Mouse (Mus musculus): ENCODE data around the gene Asap3. TPM values are rescaled to one million over a fixed set of nuclear protein-coding genes. Genes with fewer than 3 reads are reported as not detected.

The Asap3 gene
- polyA plus RNA-seq, 1 experiment from 2014 or later = 5.1 TPM

DNA sequence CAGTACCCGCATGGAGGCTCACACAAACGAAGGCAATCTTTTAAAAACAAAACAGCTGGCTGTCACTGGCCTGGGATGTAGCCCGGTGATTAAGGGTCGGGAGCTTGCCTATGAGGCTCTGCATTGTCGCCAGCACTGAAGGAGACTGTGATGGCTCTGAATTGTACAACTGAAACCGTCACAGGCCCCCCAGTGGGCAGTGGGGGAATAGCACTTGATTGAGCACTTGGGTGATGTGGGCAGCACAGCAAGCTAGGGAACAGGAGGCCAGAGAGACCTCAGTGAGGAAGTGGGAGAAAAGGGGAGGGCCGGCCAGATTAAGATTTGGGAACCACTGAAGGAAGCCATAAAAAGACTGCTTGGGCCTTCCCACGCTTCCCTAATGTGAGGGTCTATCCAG is 33.5 kb downstream of the Asap3 start:
- 0 out of 2 replicates have a peak, but pooled peaks cover 3% of the 10 kb centered on the region for H3K27me3 ChIP-seq (ENCODE audit: control insufficient read depth, insufficient read depth, low read length)
- 24% methylated on average over 8 of the region's 8 CpGs for WGBS

GRCm38 (mm10) chr4:136240123-136240522 is 34.0 kb downstream of the Asap3 start:
- Histone ChIP-seq H3K27ac (ENCODE audit: low read length) (no peak overlapping the region), H3K27me3 (ENCODE audit: control insufficient read depth, insufficient read depth, low read length) (0 out of 2 replicates have a peak, but pooled peaks cover 3% of the 10 kb centered on the region), H3K36me3 (ENCODE audit: control insufficient read depth, insufficient read depth, low read length) (peaks cover 2% of the 10 kb centered on the region; the same call in 1 of the 2 replicates), H3K4me1 (ENCODE audit: control insufficient read depth, insufficient read depth, low read length) (no peaks in the 10 kb centered on the region), H3K9ac (replicated peaks; ENCODE audit: low read depth, low read length) (no peak overlapping the region), H3K4me2 (replicated peaks; ENCODE audit: low read depth, low read length) (no peak overlapping the region), H3K4me3 (ENCODE audit: low read depth, low read length) (no peak overlapping the region), H3K9me3 (ENCODE audit: control insufficient read depth, low read depth, low read length) (no peaks in the 10 kb centered on the region)
- 74% methylated on average over 14 of the region's 14 CpGs for WGBS
- ATAC-seq (ENCODE audit: insufficient number of reproducible peaks, insufficient read depth, low FRiP score, low read depth) = no peak

More for the DNA sequence above, 33.5 kb downstream of the Asap3 start:
- Histone ChIP-seq H3K27ac (ENCODE audit: low read length) (no peak overlapping the region), H3K36me3 (ENCODE audit: control insufficient read depth, insufficient read depth, low read length) (peaks cover 3% of the 10 kb centered on the region; the same call in 1 of the 2 replicates), H3K4me3 (ENCODE audit: low read depth, low read length) (no peak overlapping the region), H3K4me2 (replicated peaks; ENCODE audit: low read depth, low read length) (no peak overlapping the region), H3K9ac (replicated peaks; ENCODE audit: low read depth, low read length) (no peak overlapping the region), H3K9me3 (ENCODE audit: control insufficient read depth, low read depth, low read length) (no peaks in the 10 kb centered on the region), H3K4me1 (ENCODE audit: control insufficient read depth, insufficient read depth, low read length) (no peaks in the 10 kb centered on the region)
- ATAC-seq (ENCODE audit: insufficient number of reproducible peaks, insufficient read depth, low FRiP score, low read depth) = peak; percentile 19; the same call in 1 of the 2 replicates

DNA sequence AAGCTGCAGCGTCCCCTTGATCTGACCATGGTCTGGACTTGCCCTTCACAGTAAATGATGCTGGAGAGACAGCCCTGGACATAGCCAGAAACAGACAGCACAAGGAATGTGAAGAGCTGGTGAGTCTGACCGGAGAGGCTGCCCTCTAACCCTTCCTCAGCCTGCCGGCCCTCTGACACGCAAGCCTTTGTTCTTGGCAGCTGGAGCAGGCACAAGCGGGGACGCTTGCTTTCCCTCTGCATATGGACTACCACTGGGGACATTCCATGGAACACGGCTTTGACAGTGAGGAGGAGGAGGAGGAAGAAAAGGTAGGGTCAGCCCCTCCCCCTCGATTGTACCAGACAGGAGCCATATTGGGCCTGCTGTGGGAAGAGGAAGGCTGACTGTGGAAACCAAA is 34.8 kb downstream of the Asap3 start:
- Histone ChIP-seq H3K27me3 (ENCODE audit: control insufficient read depth, insufficient read depth, low read length) (0 out of 2 replicates have a peak, but pooled peaks cover 3% of the 10 kb centered on the region), H3K9me3 (ENCODE audit: control insufficient read depth, low read depth, low read length) (no peaks in the 10 kb centered on the region), H3K4me2 (replicated peaks; ENCODE audit: low read depth, low read length) (no peak overlapping the region), H3K36me3 (ENCODE audit: control insufficient read depth, insufficient read depth, low read length) (peaks cover 2% of the 10 kb centered on the region; the same call in 1 of the 2 replicates), H3K27ac (ENCODE audit: low read length) (no peak overlapping the region), H3K4me3 (ENCODE audit: low read depth, low read length) (no peak overlapping the region), H3K9ac (replicated peaks; ENCODE audit: low read depth, low read length) (no peak overlapping the region), H3K4me1 (ENCODE audit: control insufficient read depth, insufficient read depth, low read length) (no peaks in the 10 kb centered on the region)
- 62% methylated on average over 8 of the region's 8 CpGs for WGBS
- ATAC-seq (ENCODE audit: insufficient number of reproducible peaks, insufficient read depth, low FRiP score, low read depth) = no peak

DNA sequence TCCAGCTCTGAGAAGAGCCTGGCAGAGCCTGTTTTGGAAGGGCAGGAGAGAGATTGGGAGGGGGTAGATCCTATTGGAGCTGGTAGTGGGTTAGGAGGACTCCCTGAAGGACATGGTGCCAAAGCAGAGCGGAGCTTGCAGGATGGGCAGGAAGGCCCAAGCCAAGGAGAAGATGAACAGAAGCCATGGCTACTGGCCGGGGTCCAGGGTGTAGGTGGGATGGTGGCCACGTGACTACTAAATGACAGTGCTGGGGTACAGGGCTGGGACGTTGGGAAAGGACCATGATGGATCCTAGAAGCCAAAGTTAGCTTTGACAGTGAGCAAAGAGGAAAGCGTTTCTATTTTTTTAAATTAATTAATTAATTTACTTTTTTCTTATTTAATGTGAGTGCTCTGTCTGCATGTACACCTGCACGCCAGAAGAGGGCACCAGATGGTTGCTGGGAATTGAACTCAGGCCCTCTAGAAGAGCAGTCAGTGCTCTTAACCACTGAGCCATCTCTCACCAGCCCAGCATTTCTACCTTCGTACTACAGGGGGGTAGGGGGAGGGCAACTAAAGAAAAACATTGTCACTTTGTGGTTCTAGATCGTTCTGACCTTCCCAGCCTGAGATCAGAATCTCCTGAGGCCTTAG is 36.0 kb downstream of the Asap3 start:
- 0 out of 2 replicates have a peak, but pooled peaks cover 10% of the 10 kb centered on the region for H3K27me3 ChIP-seq (ENCODE audit: control insufficient read depth, insufficient read depth, low read length)
- H3K4me2 ChIP-seq (replicated peaks; ENCODE audit: low read depth, low read length) = no peak overlapping the region
- no peak overlapping the region for H3K9ac ChIP-seq (replicated peaks; ENCODE audit: low read depth, low read length)
- 47% methylated on average over 8 of the region's 8 CpGs for WGBS
- H3K9me3 ChIP-seq (ENCODE audit: control insufficient read depth, low read depth, low read length) = no peaks in the 10 kb centered on the region
- peaks cover 12% of the 10 kb centered on the region for H3K4me1 ChIP-seq (ENCODE audit: control insufficient read depth, insufficient read depth, low read length)
- no peak overlapping the region for H3K27ac ChIP-seq (ENCODE audit: low read length)
- no peak overlapping the region for H3K4me3 ChIP-seq (ENCODE audit: low read depth, low read length)
- peaks cover 2% of the 10 kb centered on the region; the same call in 1 of the 2 replicates for H3K36me3 ChIP-seq (ENCODE audit: control insufficient read depth, insufficient read depth, low read length)
- ATAC-seq (ENCODE audit: insufficient number of reproducible peaks, insufficient read depth, low FRiP score, low read depth) = no peak

GRCm38 (mm10) chr4:136242728-136243127 is 36.6 kb downstream of the Asap3 start:
- 85% methylated on average over 7 of the region's 7 CpGs for WGBS
- no peak overlapping the region for H3K4me2 ChIP-seq (replicated peaks; ENCODE audit: low read depth, low read length)
- no peak for ATAC-seq (ENCODE audit: insufficient number of reproducible peaks, insufficient read depth, low FRiP score, low read depth)
- H3K4me3 ChIP-seq (ENCODE audit: low read depth, low read length) = no peak overlapping the region
- H3K27me3 ChIP-seq (ENCODE audit: control insufficient read depth, insufficient read depth, low read length) = 0 out of 2 replicates have a peak, but pooled peaks cover 11% of the 10 kb centered on the region
- H3K9ac ChIP-seq (replicated peaks; ENCODE audit: low read depth, low read length) = no peak overlapping the region
- peaks cover 2% of the 10 kb centered on the region; the same call in 1 of the 2 replicates for H3K36me3 ChIP-seq (ENCODE audit: control insufficient read depth, insufficient read depth, low read length)
- H3K9me3 ChIP-seq (ENCODE audit: control insufficient read depth, low read depth, low read length) = no peaks in the 10 kb centered on the region
- peaks cover 17% of the 10 kb centered on the region for H3K4me1 ChIP-seq (ENCODE audit: control insufficient read depth, insufficient read depth, low read length)
- H3K27ac ChIP-seq (ENCODE audit: low read length) = no peak overlapping the region

GRCm38 (mm10) chr4:136244208-136244607 is 38.0 kb downstream of the Asap3 start:
- Histone ChIP-seq H3K4me3 (ENCODE audit: low read depth, low read length) (no peak overlapping the region), H3K9ac (replicated peaks; ENCODE audit: low read depth, low read length) (no peak overlapping the region), H3K4me2 (replicated peaks; ENCODE audit: low read depth, low read length) (no peak overlapping the region), H3K27ac (ENCODE audit: low read length) (no peak overlapping the region), H3K9me3 (ENCODE audit: control insufficient read depth, low read depth, low read length) (no peaks in the 10 kb centered on the region), H3K27me3 (ENCODE audit: control insufficient read depth, insufficient read depth, low read length) (0 out of 2 replicates have a peak, but pooled peaks cover 11% of the 10 kb centered on the region), H3K36me3 (ENCODE audit: control insufficient read depth, insufficient read depth, low read length) (peaks cover 2% of the 10 kb centered on the region; the same call in 1 of the 2 replicates), H3K4me1 (ENCODE audit: control insufficient read depth, insufficient read depth, low read length) (peaks cover 32% of the 10 kb centered on the region)
- WGBS = 69% methylated on average over 7 of the region's 7 CpGs
- ATAC-seq (ENCODE audit: insufficient number of reproducible peaks, insufficient read depth, low FRiP score, low read depth) = no peak

DNA sequence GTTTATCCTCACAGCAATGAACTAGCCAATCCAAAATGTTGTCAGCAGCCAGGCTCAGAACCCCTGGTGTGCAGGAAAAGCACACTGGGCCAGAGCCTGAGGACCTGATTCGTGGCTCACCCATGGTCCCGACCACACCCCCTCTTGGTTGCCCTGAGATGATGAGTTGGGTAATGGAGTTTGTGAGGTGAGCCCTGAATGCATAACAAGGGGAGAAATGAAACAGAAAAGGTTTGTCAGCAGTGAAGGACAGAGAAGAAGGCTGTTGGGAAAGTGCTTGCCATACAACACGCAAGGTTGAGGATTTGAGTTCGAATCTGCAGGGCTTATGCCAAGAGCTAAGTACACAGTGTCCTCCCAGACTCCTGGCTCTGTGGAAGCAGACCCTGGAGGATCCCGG is 39.5 kb downstream of the Asap3 start:
- peaks cover 37% of the 10 kb centered on the region for H3K4me1 ChIP-seq (ENCODE audit: control insufficient read depth, insufficient read depth, low read length)
- H3K27ac ChIP-seq (ENCODE audit: low read length) = no peak overlapping the region
- ATAC-seq (ENCODE audit: insufficient number of reproducible peaks, insufficient read depth, low FRiP score, low read depth) = no peak
- no peak overlapping the region for H3K9ac ChIP-seq (replicated peaks; ENCODE audit: low read depth, low read length)
- H3K4me2 ChIP-seq (replicated peaks; ENCODE audit: low read depth, low read length) = no peak overlapping the region
- 0 out of 2 replicates have a peak, but pooled peaks cover 11% of the 10 kb centered on the region for H3K27me3 ChIP-seq (ENCODE audit: control insufficient read depth, insufficient read depth, low read length)
- peaks cover 2% of the 10 kb centered on the region; the same call in 1 of the 2 replicates for H3K36me3 ChIP-seq (ENCODE audit: control insufficient read depth, insufficient read depth, low read length)
- WGBS = 42% methylated on average over 5 of the region's 5 CpGs
- H3K9me3 ChIP-seq (ENCODE audit: control insufficient read depth, low read depth, low read length) = no peaks in the 10 kb centered on the region
- H3K4me3 ChIP-seq (ENCODE audit: low read depth, low read length) = no peak overlapping the region

DNA sequence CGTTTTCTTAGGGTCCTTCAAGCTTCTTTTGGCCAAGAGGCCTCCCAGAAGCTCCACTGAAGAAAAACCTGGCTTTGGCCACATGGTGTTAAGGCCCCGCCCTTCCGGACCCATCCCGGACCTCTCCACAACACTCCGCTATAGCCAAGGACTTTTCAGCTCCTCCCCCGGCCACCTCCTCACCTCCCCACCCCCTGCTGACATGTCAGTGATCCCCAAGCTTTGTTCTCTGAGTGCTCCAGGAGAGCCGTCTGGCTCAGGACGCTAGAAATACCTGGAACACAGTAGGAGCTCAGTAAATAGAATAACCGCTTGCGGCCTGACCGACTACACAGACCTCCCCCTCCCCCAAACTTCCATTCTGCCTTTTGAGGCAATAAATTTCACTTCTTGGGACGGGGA is 40.4 kb downstream of the Asap3 start:
- Histone ChIP-seq H3K4me2 (replicated peaks; ENCODE audit: low read depth, low read length) (no peak overlapping the region; the same call in 1 of the 2 replicates), H3K9ac (replicated peaks; ENCODE audit: low read depth, low read length) (no peak overlapping the region), H3K27ac (ENCODE audit: low read length) (no peak overlapping the region), H3K4me1 (ENCODE audit: control insufficient read depth, insufficient read depth, low read length) (peaks cover 37% of the 10 kb centered on the region), H3K4me3 (ENCODE audit: low read depth, low read length) (no peak overlapping the region), H3K9me3 (ENCODE audit: control insufficient read depth, low read depth, low read length) (no peaks in the 10 kb centered on the region), H3K36me3 (ENCODE audit: control insufficient read depth, insufficient read depth, low read length) (peaks cover 2% of the 10 kb centered on the region; the same call in 1 of the 2 replicates), H3K27me3 (ENCODE audit: control insufficient read depth, insufficient read depth, low read length) (0 out of 2 replicates have a peak, but pooled peaks cover 11% of the 10 kb centered on the region)
- 8% methylated on average over 12 of the region's 12 CpGs for WGBS
- ATAC-seq (ENCODE audit: insufficient number of reproducible peaks, insufficient read depth, low FRiP score, low read depth) = no peak
